Mouse (Mus musculus) mature B cell (primary cell): ENCODE results near the gene Gm6763.
"Not testable (repeated sequence)": the region's sequence is repeated elsewhere in the genome, so short reads cannot be mapped to it uniquely, and the experiment has no call there.

ENCODE experiments used
- in situ Hi-C: fragments of 300-500 bp; cut with MboI; formaldehyde crosslinking; loops from 2 replicates; pipeline ENCODE4 v1.14.3; 2019

Gm6763 gene

DNA sequence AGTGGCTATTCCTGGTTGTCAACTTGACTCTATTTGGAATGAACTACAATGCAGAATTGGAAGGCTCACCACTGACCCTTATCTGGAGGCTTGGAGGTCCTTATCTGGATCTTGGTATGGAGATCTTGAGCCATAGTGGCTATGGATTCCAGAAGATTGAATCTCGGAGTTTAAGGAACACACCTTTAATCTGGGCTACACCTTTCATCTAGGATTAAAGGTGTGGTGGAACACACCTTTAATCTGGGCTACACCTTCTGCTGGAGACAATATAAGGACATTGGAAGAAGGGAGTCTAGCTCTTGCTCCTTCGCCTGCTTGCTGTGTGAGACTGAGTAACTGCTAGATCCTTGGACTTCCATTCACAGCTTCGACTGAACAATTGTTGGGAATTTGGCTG is at the start of gene Gm6763:
Gm6763 (plus strand) TSS at position 301 of the 400 bp plus-strand sequence.
- in situ Hi-C loops, result not testable (repeated sequence)

DNA sequence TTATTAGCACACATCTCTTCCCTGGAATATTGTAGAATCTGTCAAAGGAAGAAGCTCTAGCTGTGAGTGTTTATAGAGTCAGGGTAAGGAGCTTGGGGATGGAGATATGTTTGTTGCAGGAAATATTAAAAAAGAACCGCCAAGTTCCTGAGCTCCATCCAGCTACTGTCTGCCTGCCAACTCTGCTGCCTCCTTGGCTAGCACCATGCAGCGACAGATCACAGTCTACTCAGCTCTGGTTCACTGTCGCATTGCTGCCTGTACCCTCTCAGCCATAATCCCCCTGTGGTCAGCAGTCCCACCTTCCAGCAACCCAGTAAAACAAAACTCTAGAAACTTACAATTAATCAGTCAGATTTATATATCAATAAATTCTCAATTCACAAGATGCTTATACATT is 41.3 kb upstream of the Gm6763 start:
- in situ Hi-C loops, result no loop called here

DNA sequence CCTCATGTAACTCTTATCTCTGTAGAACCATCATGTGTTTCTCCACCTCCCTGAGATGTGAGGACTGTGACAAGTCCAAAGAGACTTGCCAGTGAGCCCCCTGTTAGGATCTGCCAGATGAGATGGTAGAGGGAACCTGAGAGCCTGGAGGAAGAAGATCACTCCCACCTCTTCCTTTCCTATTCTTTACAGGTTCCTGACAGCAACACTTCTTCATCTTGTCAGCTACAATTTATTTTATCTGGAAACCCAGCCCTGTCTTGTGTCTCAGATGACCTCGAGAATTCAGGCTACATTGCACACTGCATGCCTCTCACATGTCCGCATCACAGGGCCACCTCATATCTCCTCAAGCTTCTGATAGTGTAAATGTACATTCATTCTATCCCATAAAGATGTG is 33.0 kb upstream of the Gm6763 start:
- in situ Hi-C loops, result no loop called here

DNA sequence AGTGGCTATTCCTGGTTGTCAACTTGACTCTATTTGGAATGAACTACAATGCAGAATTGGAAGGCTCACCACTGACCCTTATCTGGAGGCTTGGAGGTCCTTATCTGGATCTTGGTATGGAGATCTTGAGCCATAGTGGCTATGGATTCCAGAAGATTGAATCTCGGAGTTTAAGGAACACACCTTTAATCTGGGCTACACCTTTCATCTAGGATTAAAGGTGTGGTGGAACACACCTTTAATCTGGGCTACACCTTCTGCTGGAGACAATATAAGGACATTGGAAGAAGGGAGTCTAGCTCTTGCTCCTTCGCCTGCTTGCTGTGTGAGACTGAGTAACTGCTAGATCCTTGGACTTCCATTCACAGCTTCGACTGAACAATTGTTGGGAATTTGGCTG is 8.6 kb upstream of the Gm6763 start, which contains the start of gene Gm21293:
Gm21293 (plus strand) TSS at position 301 of the 400 bp plus-strand sequence.
- in situ Hi-C loops, result not testable (repeated sequence)

DNA sequence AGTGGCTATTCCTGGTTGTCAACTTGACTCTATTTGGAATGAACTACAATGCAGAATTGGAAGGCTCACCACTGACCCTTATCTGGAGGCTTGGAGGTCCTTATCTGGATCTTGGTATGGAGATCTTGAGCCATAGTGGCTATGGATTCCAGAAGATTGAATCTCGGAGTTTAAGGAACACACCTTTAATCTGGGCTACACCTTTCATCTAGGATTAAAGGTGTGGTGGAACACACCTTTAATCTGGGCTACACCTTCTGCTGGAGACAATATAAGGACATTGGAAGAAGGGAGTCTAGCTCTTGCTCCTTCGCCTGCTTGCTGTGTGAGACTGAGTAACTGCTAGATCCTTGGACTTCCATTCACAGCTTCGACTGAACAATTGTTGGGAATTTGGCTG is 8.4 kb downstream of the Gm6763 start, which contains the start of gene Gm8764:
Gm8764 (plus strand) TSS at position 301 of the 400 bp plus-strand sequence.
- in situ Hi-C loops, result not testable (repeated sequence)

DNA sequence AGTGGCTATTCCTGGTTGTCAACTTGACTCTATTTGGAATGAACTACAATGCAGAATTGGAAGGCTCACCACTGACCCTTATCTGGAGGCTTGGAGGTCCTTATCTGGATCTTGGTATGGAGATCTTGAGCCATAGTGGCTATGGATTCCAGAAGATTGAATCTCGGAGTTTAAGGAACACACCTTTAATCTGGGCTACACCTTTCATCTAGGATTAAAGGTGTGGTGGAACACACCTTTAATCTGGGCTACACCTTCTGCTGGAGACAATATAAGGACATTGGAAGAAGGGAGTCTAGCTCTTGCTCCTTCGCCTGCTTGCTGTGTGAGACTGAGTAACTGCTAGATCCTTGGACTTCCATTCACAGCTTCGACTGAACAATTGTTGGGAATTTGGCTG is 16.9 kb downstream of the Gm6763 start, which contains the start of gene Gm21304:
Gm21304 (plus strand) TSS at position 301 of the 400 bp plus-strand sequence.
- in situ Hi-C loops, result not testable (repeated sequence)

DNA sequence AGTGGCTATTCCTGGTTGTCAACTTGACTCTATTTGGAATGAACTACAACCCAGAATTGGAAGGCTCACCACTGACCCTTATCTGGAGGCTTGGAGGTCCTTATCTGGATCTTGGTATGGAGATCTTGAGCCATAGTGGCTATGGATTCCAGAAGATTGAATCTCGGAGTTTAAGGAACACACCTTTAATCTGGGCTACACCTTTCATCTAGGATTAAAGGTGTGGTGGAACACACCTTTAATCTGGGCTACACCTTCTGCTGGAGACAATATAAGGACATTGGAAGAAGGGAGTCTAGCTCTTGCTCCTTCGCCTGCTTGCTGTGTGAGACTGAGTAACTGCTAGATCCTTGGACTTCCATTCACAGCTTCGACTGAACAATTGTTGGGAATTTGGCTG is 25.4 kb downstream of the Gm6763 start, which contains the start of gene Gm21312:
Gm21312 (plus strand) TSS at position 301 of the 400 bp plus-strand sequence.
- in situ Hi-C loops, result not testable (repeated sequence)

DNA sequence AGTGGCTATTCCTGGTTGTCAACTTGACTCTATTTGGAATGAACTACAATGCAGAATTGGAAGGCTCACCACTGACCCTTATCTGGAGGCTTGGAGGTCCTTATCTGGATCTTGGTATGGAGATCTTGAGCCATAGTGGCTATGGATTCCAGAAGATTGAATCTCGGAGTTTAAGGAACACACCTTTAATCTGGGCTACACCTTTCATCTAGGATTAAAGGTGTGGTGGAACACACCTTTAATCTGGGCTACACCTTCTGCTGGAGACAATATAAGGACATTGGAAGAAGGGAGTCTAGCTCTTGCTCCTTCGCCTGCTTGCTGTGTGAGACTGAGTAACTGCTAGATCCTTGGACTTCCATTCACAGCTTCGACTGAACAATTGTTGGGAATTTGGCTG is 33.9 kb downstream of the Gm6763 start, which contains the start of gene Gm20765:
Gm20765 (plus strand) TSS at position 301 of the 400 bp plus-strand sequence.
- in situ Hi-C loops, result not testable (repeated sequence)

DNA sequence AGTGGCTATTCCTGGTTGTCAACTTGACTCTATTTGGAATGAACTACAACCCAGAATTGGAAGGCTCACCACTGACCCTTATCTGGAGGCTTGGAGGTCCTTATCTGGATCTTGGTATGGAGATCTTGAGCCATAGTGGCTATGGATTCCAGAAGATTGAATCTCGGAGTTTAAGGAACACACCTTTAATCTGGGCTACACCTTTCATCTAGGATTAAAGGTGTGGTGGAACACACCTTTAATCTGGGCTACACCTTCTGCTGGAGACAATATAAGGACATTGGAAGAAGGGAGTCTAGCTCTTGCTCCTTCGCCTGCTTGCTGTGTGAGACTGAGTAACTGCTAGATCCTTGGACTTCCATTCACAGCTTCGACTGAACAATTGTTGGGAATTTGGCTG is 42.4 kb downstream of the Gm6763 start, which contains the start of gene Gm4340:
Gm4340 (plus strand) TSS at position 301 of the 400 bp plus-strand sequence.
- in situ Hi-C loops, result not testable (repeated sequence)
